Mouse (Mus musculus) midbrain, postnatal 0 days (tissue): ENCODE data around the gene Prelp. TPM values are rescaled to one million over a fixed set of nuclear protein-coding genes. Genes with fewer than 3 reads are reported as not detected.

Experiments
- ATAC-seq: fragments of 200-750 bp; cut with Nextera tagmentation; 2 replicates; pipeline ENCODE4 v1.8.0; 2017; ENCODE audit warnings: moderate number of reproducible peaks, mild to moderate bottlenecking, moderate TSS enrichment, moderate library complexity; ENCODE audit not compliant: low FRiP score
- DNase-seq: peaks from one replicate; pipeline ENCODE4 v3.0.0-alpha.2; 2015; ENCODE audit warnings: low spot score
- H3K27ac ChIP-seq: fragments of 300-500 bp; sonication (generic); 2 replicates; pipeline ENCODE4 v1.5.1; 2014; ENCODE audit warnings: low read depth, mild to moderate bottlenecking, low read length, mixed read lengths
- H3K27me3 ChIP-seq: fragments of 300-500 bp; sonication (generic); 2 replicates; pipeline ENCODE4 v1.6.1; 2014; ENCODE audit warnings: low read length, control low read depth, mixed read lengths; ENCODE audit not compliant: insufficient read depth
- H3K36me3 ChIP-seq: fragments of 300-500 bp; sonication (generic); 2 replicates; pipeline ENCODE4 v1.6.1; 2014; ENCODE audit warnings: low read length, control low read depth, mixed read lengths; ENCODE audit not compliant: insufficient read depth
- H3K4me1 ChIP-seq: fragments of 300-500 bp; sonication (generic); 2 replicates; pipeline ENCODE4 v1.6.1; 2014; ENCODE audit warnings: mild to moderate bottlenecking, control low read depth, antibody characterized with exemption, low read length, mixed read lengths; ENCODE audit not compliant: insufficient read depth
- H3K4me2 ChIP-seq: fragments of 300-500 bp; sonication (generic); 2 replicates; pipeline ENCODE4 v1.6.1; 2014; ENCODE audit warnings: low read depth, mild to moderate bottlenecking, low read length, mixed read lengths; ENCODE audit not compliant: poor library complexity, severe bottlenecking
- H3K4me3 ChIP-seq: fragments of 300-500 bp; sonication (generic); 2 replicates; pipeline ENCODE4 v1.5.1; 2014; ENCODE audit warnings: low read depth, mild to moderate bottlenecking, low read length, moderate library complexity
- H3K9ac ChIP-seq: fragments of 300-500 bp; sonication (generic); replicated peaks from 2 replicates; pipeline ENCODE4 v1.6.1; 2014; ENCODE audit warnings: mild to moderate bottlenecking, low read length, moderate library complexity, mixed read lengths; ENCODE audit not compliant: poor library complexity, severe bottlenecking
- H3K9me3 ChIP-seq: fragments of 300-500 bp; sonication (generic); 2 replicates; pipeline ENCODE4 v1.6.1; 2016; ENCODE audit warnings: low read length, control low read depth
- CTCF ChIP-seq: IDR thresholded peaks from 2 replicates; pipeline ENCODE4 v1.5.1; 2016; ENCODE audit warnings: antibody characterized with exemption, mild to moderate bottlenecking
- WGBS: fragments of 180-500 bp; shearing (Covaris S2); extraction: QIAGEN DNeasy Blood & Tissue Kit; methylation state at CpG from one replicate; pipeline ENCODE4 v1.1.7; 2014; 5-methylcytosine and 5-hydroxymethylcytosine counted together
- polyA plus RNA-seq: library from polyadenylated mRNA; unstranded; fragments of >200 nt; fragmentation: Nextera tagmentation; extraction: Ambion mirVana; gene quantifications from 2 replicates; pipeline ENCODE4 v1.2.1, GENCODE M21; 2015
- total RNA-seq: library from RNA; depleted of rRNA; stranded (reverse); fragments of >200 nt; gene quantifications from 2 replicates; pipeline ENCODE4 v1.2.3, GENCODE M21; 2014

Gene Prelp
- total and polyA plus RNA-seq, 2 experiments from 2014 or later: 5.4 to 7.9 TPM

- Histone ChIP-seq H3K4me3 (no peak overlapping the region), H3K9me3 (no peaks in the 10 kb centered on the region), H3K4me1 (peaks cover 5% of the 10 kb centered on the region; the same call in 1 of the 2 replicates), H3K9ac (no peak overlapping the region), H3K36me3 (no peaks in the 10 kb centered on the region), H3K27ac (no peak overlapping the region), H3K27me3 (no peaks in the 10 kb centered on the region), H3K4me2 (no peak overlapping the region)
- no peak for DNase-seq
- ATAC-seq: no peak
- TF ChIP-seq CTCF: no peak
- 95% methylated on average over 3 of the region's 3 CpGs for WGBS
These were observed 4.0 kb upstream of the Prelp start for GRCm38 (mm10) chr1:133925223-133925622.

- H3K27ac ChIP-seq: no peak overlapping the region
- H3K9ac ChIP-seq: 0 out of 2 replicates have a peak overlapping the region, but pooled peaks have one; percentile 9
- peak; percentile 66 for ATAC-seq
- no peaks in the 10 kb centered on the region for H3K36me3 ChIP-seq
- peak overlapping the region; percentile 28 for H3K4me2 ChIP-seq
- peak; percentile 71 for DNase-seq
- WGBS: 20% methylated on average over 7 of the region's 7 CpGs
- no peak overlapping the region for H3K4me3 ChIP-seq
- peak; percentile 75 for TF ChIP-seq CTCF
- H3K27me3 ChIP-seq: no peaks in the 10 kb centered on the region
- peaks cover 5% of the 10 kb centered on the region; the same call in 1 of the 2 replicates for H3K4me1 ChIP-seq
- no peaks in the 10 kb centered on the region for H3K9me3 ChIP-seq
These were observed 3.1 kb upstream of the Prelp start for GRCm38 (mm10) chr1:133924141-133924875.

GRCm38 (mm10) chr1:133923071-133923470 lies 1.9 kb upstream of the Prelp start:
- no peak overlapping the region for H3K4me3 ChIP-seq
- no peaks in the 10 kb centered on the region for H3K27me3 ChIP-seq
- DNase-seq: no peak
- H3K9ac ChIP-seq: no peak overlapping the region
- WGBS: 91% methylated on average over 5 of the region's 5 CpGs
- H3K9me3 ChIP-seq: no peaks in the 10 kb centered on the region
- no peak overlapping the region for H3K4me2 ChIP-seq
- no peaks in the 10 kb centered on the region for H3K36me3 ChIP-seq
- H3K4me1 ChIP-seq: peaks cover 5% of the 10 kb centered on the region; the same call in 1 of the 2 replicates
- ATAC-seq: no peak
- no peak for TF ChIP-seq CTCF
- H3K27ac ChIP-seq: no peak overlapping the region

GRCm38 (mm10) chr1:133920876-133921275 lies 338 bp downstream of the Prelp start:
- no peak overlapping the region for H3K9ac ChIP-seq
- no peaks in the 10 kb centered on the region for H3K27me3 ChIP-seq
- H3K36me3 ChIP-seq: no peaks in the 10 kb centered on the region
- TF ChIP-seq CTCF: no peak
- peaks cover 10% of the 10 kb centered on the region; the same call in 1 of the 2 replicates for H3K4me1 ChIP-seq
- WGBS: 16% methylated on average over 3 of the region's 3 CpGs
- ATAC-seq (no peak), DNase-seq (peak; percentile 35)
- H3K4me3 ChIP-seq: no peak overlapping the region
- no peaks in the 10 kb centered on the region for H3K9me3 ChIP-seq
- H3K27ac ChIP-seq: no peak overlapping the region
- H3K4me2 ChIP-seq: no peak overlapping the region

GRCm38 (mm10) chr1:133920401-133920800 lies 813 bp downstream of the Prelp start:
- Histone ChIP-seq H3K4me1 (peaks cover 10% of the 10 kb centered on the region; the same call in 1 of the 2 replicates), H3K27me3 (no peaks in the 10 kb centered on the region), H3K4me2 (no peak overlapping the region), H3K27ac (no peak overlapping the region), H3K36me3 (no peaks in the 10 kb centered on the region), H3K9ac (no peak overlapping the region), H3K4me3 (no peak overlapping the region), H3K9me3 (no peaks in the 10 kb centered on the region)
- ATAC-seq: no peak
- WGBS: 38% methylated on average over 3 of the region's 3 CpGs
- DNase-seq: no peak
- no peak for TF ChIP-seq CTCF

- Histone ChIP-seq H3K27me3 (no peaks in the 10 kb centered on the region), H3K9me3 (no peaks in the 10 kb centered on the region), H3K9ac (no peak overlapping the region), H3K4me1 (peaks cover 8% of the 10 kb centered on the region; the same call in 1 of the 2 replicates), H3K4me2 (0 out of 2 replicates have a peak overlapping the region, but pooled peaks have one; percentile 7), H3K4me3 (no peak overlapping the region), H3K36me3 (no peaks in the 10 kb centered on the region), H3K27ac (0 out of 2 replicates have a peak overlapping the region, but pooled peaks have one; percentile 4)
- 50% methylated on average over 6 of the region's 6 CpGs for WGBS
- ATAC-seq (no peak), DNase-seq (no peak)
- TF ChIP-seq CTCF: no peak
These were observed 3.1 kb downstream of the Prelp start for GRCm38 (mm10) chr1:133918088-133918470.
